Comparison of ENCODE assay signal across 26 mouse cellular contexts in the genomic region with DNA sequence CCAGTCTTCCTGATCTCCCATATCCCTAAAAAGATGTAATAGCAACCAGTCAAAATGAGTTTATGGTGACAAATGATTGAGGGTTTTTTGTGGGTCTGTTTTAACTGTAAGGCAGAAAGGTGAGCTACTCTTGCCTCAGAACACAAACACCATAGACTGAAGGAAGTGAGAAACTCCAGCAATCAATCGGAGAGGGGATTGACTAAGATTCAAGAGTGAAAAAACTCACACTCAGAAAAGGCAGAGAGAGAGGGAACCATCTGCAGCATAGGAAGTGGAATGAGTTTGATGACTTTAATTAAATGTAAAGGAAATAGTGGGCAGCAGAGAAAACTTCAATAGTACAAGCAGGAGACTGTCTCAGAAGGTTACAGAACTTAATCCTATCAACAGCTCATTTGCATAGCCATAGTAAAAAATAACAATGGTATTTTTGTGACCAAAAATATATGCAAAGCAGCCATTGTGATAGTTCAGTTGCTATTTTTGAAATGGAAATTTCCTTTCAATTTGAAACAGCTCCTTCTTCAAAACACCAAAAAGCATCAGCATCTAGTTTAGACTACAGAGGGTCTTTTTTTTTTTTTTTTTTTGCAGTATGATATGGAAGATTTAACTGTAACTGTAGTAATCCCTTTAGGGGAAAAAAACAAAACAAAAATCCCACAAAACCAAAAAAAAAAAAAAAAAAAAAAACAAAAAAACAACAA.
DNase-seq lines count a peak whose midpoint lies in the region; ATAC-seq and TF ChIP-seq lines count a peak whose summit lies in the region.
"Had no signal": no experiment of that assay in that cellular context is flagged by ENCODE, and none has a peak within 500 bp of the region (broad histone marks: within the 10 kb centered on the region; RNA-seq: fewer than 3 reads in every experiment).

No protein-coding gene starts in this region.

- no peak for DNase-seq in midbrain, embryonic 11.5 days (ENCODE audit: low spot score, missing footprints)
- no peak for DNase-seq in midbrain, postnatal 0 days (ENCODE audit: low spot score)
- no peak for DNase-seq in gastrocnemius, postnatal 4 days (ENCODE audit: low spot score in 2 of 2)
- DNase-seq in embryonic facial prominence, embryonic 10.5 days (ENCODE audit: low spot score): no peak
- DNase-seq: adrenal gland, adult 8-10 months; adrenal gland, postnatal 36 days; cerebellum, adult 11 months; cerebellum, adult 8-10 months; cerebellum, postnatal 14 days; embryo, embryonic 11 days; gastrocnemius, adult 2 months; gastrocnemius, postnatal 36 days; heart, adult 18-20 months; heart, postnatal 10 days; heart, postnatal 4 days; kidney, adult 8-10 months had no signal

- peaks cover 9% of the 10 kb centered on the region; the same call in 1 of the 2 replicates for H3K4me1 ChIP-seq in forebrain, embryonic 13.5 days
- H3K4me1 ChIP-seq in forebrain, embryonic 15.5 days: 0 out of 2 replicates have a peak, but pooled peaks cover 5% of the 10 kb centered on the region
- peaks cover 4% of the 10 kb centered on the region; the same call in 1 of the 2 replicates for H3K4me1 ChIP-seq in midbrain, embryonic 11.5 days (ENCODE audit: control insufficient read depth, insufficient read depth, low read length)
- no peaks in the 10 kb centered on the region for H3K4me1 ChIP-seq in midbrain, postnatal 0 days (ENCODE audit: insufficient read depth, low read length)
- H3K4me1 ChIP-seq in forebrain, embryonic 16.5 days (replicated peaks; ENCODE audit: control insufficient read depth, insufficient read depth, low read length): 0 out of 2 replicates have a peak, but pooled peaks cover 2% of the 10 kb centered on the region
- H3K4me1 ChIP-seq in midbrain, embryonic 15.5 days: peaks cover 4% of the 10 kb centered on the region; the same call in 1 of the 2 replicates
- no peaks in the 10 kb centered on the region for H3K4me1 ChIP-seq in embryonic facial prominence, embryonic 10.5 days
- H3K4me1 ChIP-seq: embryonic facial prominence, embryonic 12.5 days; heart, embryonic 10.5 days; hindbrain, embryonic 15.5 days had no signal

- no peak overlapping the region for H3K4me2 ChIP-seq in forebrain, embryonic 13.5 days
- no peak overlapping the region for H3K4me2 ChIP-seq in forebrain, embryonic 15.5 days (replicated peaks)
- no peak overlapping the region for H3K4me2 ChIP-seq in midbrain, embryonic 11.5 days
- no peak overlapping the region for H3K4me2 ChIP-seq in midbrain, postnatal 0 days (ENCODE audit: low read depth, low read length, poor library complexity, severe bottlenecking)
- no peak overlapping the region for H3K4me2 ChIP-seq in forebrain, embryonic 16.5 days (ENCODE audit: low read length)
- no peak overlapping the region for H3K4me2 ChIP-seq in midbrain, embryonic 15.5 days
- H3K4me2 ChIP-seq: embryonic facial prominence, embryonic 12.5 days; hindbrain, embryonic 15.5 days had no signal

- H3K4me3 ChIP-seq in forebrain, embryonic 13.5 days: no peak overlapping the region
- no peak overlapping the region for H3K4me3 ChIP-seq in forebrain, embryonic 15.5 days
- H3K4me3 ChIP-seq in midbrain, embryonic 11.5 days (ENCODE audit: low read depth, low read length): no peak overlapping the region
- H3K4me3 ChIP-seq in midbrain, postnatal 0 days (ENCODE audit: low read depth, low read length): no peak overlapping the region
- no peak overlapping the region for H3K4me3 ChIP-seq in forebrain, embryonic 16.5 days (replicated peaks; ENCODE audit: low read length)
- H3K4me3 ChIP-seq in midbrain, embryonic 15.5 days: no peak overlapping the region
- no peak overlapping the region for H3K4me3 ChIP-seq in embryonic facial prominence, embryonic 10.5 days
- H3K4me3 ChIP-seq: embryonic facial prominence, embryonic 12.5 days; gastrocnemius, adult 2 months; heart, embryonic 10.5 days; hindbrain, embryonic 15.5 days had no signal

- peak; percentile 36; the same call in 1 of the 2 replicates for ATAC-seq in forebrain, embryonic 13.5 days
- no peak for ATAC-seq in forebrain, embryonic 15.5 days (replicated peaks)
- ATAC-seq in midbrain, embryonic 11.5 days (ENCODE audit: low FRiP score): peak; percentile 83
- no peak for ATAC-seq in midbrain, postnatal 0 days (ENCODE audit: low FRiP score)
- ATAC-seq in forebrain, embryonic 16.5 days: peak; percentile 49; the same call in 1 of the 2 replicates
- 0 out of 2 replicates have a peak, but pooled peaks have one; percentile 27 for ATAC-seq in midbrain, embryonic 15.5 days (replicated peaks)
- ATAC-seq: inflammation-experienced regulatory T-cells, adult 6 months; intestine, postnatal 0 days had no signal

- H3K9me3 ChIP-seq in forebrain, embryonic 13.5 days (replicated peaks): no peaks in the 10 kb centered on the region
- no peaks in the 10 kb centered on the region for H3K9me3 ChIP-seq in forebrain, embryonic 15.5 days
- H3K9me3 ChIP-seq in midbrain, embryonic 11.5 days (ENCODE audit: control insufficient read depth, low read length): no peaks in the 10 kb centered on the region
- H3K9me3 ChIP-seq in midbrain, postnatal 0 days (ENCODE audit: low read length): no peaks in the 10 kb centered on the region
- no peaks in the 10 kb centered on the region for H3K9me3 ChIP-seq in forebrain, embryonic 16.5 days (ENCODE audit: control insufficient read depth, low read length)
- H3K9me3 ChIP-seq in midbrain, embryonic 15.5 days: no peaks in the 10 kb centered on the region
- H3K9me3 ChIP-seq in embryonic facial prominence, embryonic 10.5 days: no peaks in the 10 kb centered on the region
- H3K9me3 ChIP-seq: embryonic facial prominence, embryonic 12.5 days; G1E; heart, embryonic 10.5 days; hindbrain, embryonic 15.5 days had no signal

- no peak overlapping the region for H3K9ac ChIP-seq in forebrain, embryonic 13.5 days
- no peak overlapping the region for H3K9ac ChIP-seq in forebrain, embryonic 15.5 days (replicated peaks)
- H3K9ac ChIP-seq in midbrain, embryonic 11.5 days (ENCODE audit: low read length): no peak overlapping the region
- H3K9ac ChIP-seq in midbrain, postnatal 0 days (replicated peaks; ENCODE audit: low read length, poor library complexity, severe bottlenecking): no peak overlapping the region
- no peak overlapping the region for H3K9ac ChIP-seq in forebrain, embryonic 16.5 days (replicated peaks; ENCODE audit: low read depth, low read length)
- H3K9ac ChIP-seq in midbrain, embryonic 15.5 days: no peak overlapping the region
- H3K9ac ChIP-seq: embryonic facial prominence, embryonic 12.5 days; hindbrain, embryonic 15.5 days had no signal

- H3K27me3 ChIP-seq in forebrain, embryonic 13.5 days: no peaks in the 10 kb centered on the region
- no peaks in the 10 kb centered on the region for H3K27me3 ChIP-seq in forebrain, embryonic 15.5 days
- H3K27me3 ChIP-seq in midbrain, embryonic 11.5 days (ENCODE audit: control insufficient read depth, insufficient read depth, low read length): no peaks in the 10 kb centered on the region
- no peaks in the 10 kb centered on the region for H3K27me3 ChIP-seq in midbrain, postnatal 0 days (ENCODE audit: insufficient read depth, low read length)
- no peaks in the 10 kb centered on the region for H3K27me3 ChIP-seq in forebrain, embryonic 16.5 days (replicated peaks; ENCODE audit: control insufficient read depth, insufficient read depth, low read length)
- no peaks in the 10 kb centered on the region for H3K27me3 ChIP-seq in midbrain, embryonic 15.5 days (replicated peaks)
- no peaks in the 10 kb centered on the region for H3K27me3 ChIP-seq in embryonic facial prominence, embryonic 10.5 days (replicated peaks; ENCODE audit: low read depth, poor library complexity, severe bottlenecking)
- H3K27me3 ChIP-seq: embryonic facial prominence, embryonic 12.5 days; hindbrain, embryonic 15.5 days had no signal

- H3K36me3 ChIP-seq in forebrain, embryonic 13.5 days (ENCODE audit: poor library complexity, severe bottlenecking): no peaks in the 10 kb centered on the region
- no peaks in the 10 kb centered on the region for H3K36me3 ChIP-seq in forebrain, embryonic 15.5 days
- H3K36me3 ChIP-seq in midbrain, embryonic 11.5 days (ENCODE audit: control insufficient read depth, insufficient read depth, low read length): no peaks in the 10 kb centered on the region
- H3K36me3 ChIP-seq in midbrain, postnatal 0 days (ENCODE audit: insufficient read depth, low read length): no peaks in the 10 kb centered on the region
- H3K36me3 ChIP-seq in forebrain, embryonic 16.5 days (ENCODE audit: control insufficient read depth, insufficient read depth): no peaks in the 10 kb centered on the region
- H3K36me3 ChIP-seq in midbrain, embryonic 15.5 days (replicated peaks): no peaks in the 10 kb centered on the region
- no peaks in the 10 kb centered on the region for H3K36me3 ChIP-seq in embryonic facial prominence, embryonic 10.5 days (replicated peaks)
- H3K36me3 ChIP-seq: embryonic facial prominence, embryonic 12.5 days; G1E; heart, embryonic 10.5 days; hindbrain, embryonic 15.5 days had no signal

- WGBS in forebrain, embryonic 13.5 days: 13% methylated on average over 1 of the region's 1 CpGs
- 5% methylated on average over 1 of the region's 1 CpGs for WGBS in forebrain, embryonic 15.5 days
- WGBS in midbrain, embryonic 11.5 days: 17% methylated on average over 1 of the region's 1 CpGs
- WGBS in midbrain, postnatal 0 days: 22% methylated on average over 1 of the region's 1 CpGs
- WGBS in forebrain, embryonic 16.5 days: 7% methylated on average over 1 of the region's 1 CpGs
- 24% methylated on average over 1 of the region's 1 CpGs for WGBS in midbrain, embryonic 15.5 days
- 67% methylated on average over 1 of the region's 1 CpGs for WGBS in embryonic facial prominence, embryonic 10.5 days

- H3K27ac ChIP-seq in forebrain, embryonic 13.5 days: no peak overlapping the region
- H3K27ac ChIP-seq in forebrain, embryonic 15.5 days (replicated peaks): no peak overlapping the region
- H3K27ac ChIP-seq in midbrain, embryonic 11.5 days (ENCODE audit: low read depth, low read length): peak overlapping the region; percentile 12
- H3K27ac ChIP-seq in midbrain, postnatal 0 days (ENCODE audit: low read depth, low read length): no peak overlapping the region
- H3K27ac ChIP-seq in forebrain, embryonic 16.5 days (ENCODE audit: low read length): no peak overlapping the region
- no peak overlapping the region for H3K27ac ChIP-seq in midbrain, embryonic 15.5 days
- no peak overlapping the region for H3K27ac ChIP-seq in embryonic facial prominence, embryonic 10.5 days (replicated peaks)
- H3K27ac ChIP-seq: embryonic facial prominence, embryonic 12.5 days; gastrocnemius, adult 2 months; heart, embryonic 10.5 days; hindbrain, embryonic 15.5 days had no signal

- no peak for TF ChIP-seq CTCF in midbrain, postnatal 0 days (IDR thresholded peaks at IDR 0.05)

Comparison
In these comparisons a context has a peak if more than half of its experiments do, and no peak if none do; other contexts are left out.
1. ATAC-seq: peak in forebrain, embryonic 13.5 days (single experiment), midbrain, embryonic 11.5 days (single experiment), forebrain, embryonic 16.5 days (single experiment) and midbrain, embryonic 15.5 days (single experiment); none in forebrain, embryonic 15.5 days (single experiment) and midbrain, postnatal 0 days (single experiment).